Mouse (Mus musculus) forebrain, embryonic 15.5 days (tissue): ENCODE results near the gene Etfbkmt. TPM values are rescaled to one million over a fixed set of nuclear protein-coding genes. Genes with fewer than 3 reads are reported as not detected.
A peak's percentile ranks its signal among the peaks of the same experiment; 100 is the strongest.

ENCODE experiments used
- ATAC-seq: fragments of 200-750 bp; cut with Nextera tagmentation; replicated peaks from 2 replicates; pipeline ENCODE4 v1.8.0; 2017; ENCODE audit warnings: mild to moderate bottlenecking, moderate TSS enrichment, moderate library complexity
- H3K27ac ChIP-seq: fragments of 300-500 bp; sonication (generic); replicated peaks from 2 replicates; pipeline ENCODE4 v1.5.1; 2015; ENCODE audit warnings: mild to moderate bottlenecking, inconsistent platforms
- H3K27me3 ChIP-seq: fragments of 300-500 bp; sonication (generic); 2 replicates; pipeline ENCODE4 v1.6.1; 2015; ENCODE audit warnings: inconsistent platforms
- H3K36me3 ChIP-seq: fragments of 300-500 bp; sonication (generic); 2 replicates; pipeline ENCODE4 v1.6.1; 2015; ENCODE audit warnings: mild to moderate bottlenecking, inconsistent platforms
- H3K4me1 ChIP-seq: fragments of 300-500 bp; sonication (generic); 2 replicates; pipeline ENCODE4 v1.6.1; 2015; ENCODE audit warnings: inconsistent platforms
- H3K4me2 ChIP-seq: fragments of 300-500 bp; sonication (generic); replicated peaks from 2 replicates; pipeline ENCODE4 v1.6.1; 2015; ENCODE audit warnings: mild to moderate bottlenecking, inconsistent platforms
- H3K4me3 ChIP-seq: fragments of 300-500 bp; sonication (generic); 2 replicates; pipeline ENCODE4 v1.5.1; 2015; ENCODE audit warnings: mild to moderate bottlenecking, inconsistent platforms
- H3K9ac ChIP-seq: fragments of 300-500 bp; sonication (generic); replicated peaks from 2 replicates; pipeline ENCODE4 v1.6.1; 2015; ENCODE audit warnings: mild to moderate bottlenecking, inconsistent platforms
- H3K9me3 ChIP-seq: fragments of 300-500 bp; sonication (generic); 2 replicates; pipeline ENCODE4 v1.6.1; 2016; ENCODE audit warnings: inconsistent platforms
- whole genome bisulfite sequencing: fragments of 180-500 bp; shearing (Covaris S2); methylation state at CpG from one replicate; pipeline ENCODE4 v1.1.7; 2015; ENCODE audit warnings: mixed read lengths; 5-methylcytosine and 5-hydroxymethylcytosine counted together
- polyA plus RNA-seq: library from polyadenylated mRNA; unstranded; fragments of >200 nt; fragmentation: Nextera tagmentation; extraction: Ambion mirVana; gene quantifications from 2 replicates; pipeline ENCODE4 v1.2.1, GENCODE M21; 2015

Gene Etfbkmt
- polyA plus RNA-seq = 6.8 and 7.5 TPM in 2 replicates

DNA sequence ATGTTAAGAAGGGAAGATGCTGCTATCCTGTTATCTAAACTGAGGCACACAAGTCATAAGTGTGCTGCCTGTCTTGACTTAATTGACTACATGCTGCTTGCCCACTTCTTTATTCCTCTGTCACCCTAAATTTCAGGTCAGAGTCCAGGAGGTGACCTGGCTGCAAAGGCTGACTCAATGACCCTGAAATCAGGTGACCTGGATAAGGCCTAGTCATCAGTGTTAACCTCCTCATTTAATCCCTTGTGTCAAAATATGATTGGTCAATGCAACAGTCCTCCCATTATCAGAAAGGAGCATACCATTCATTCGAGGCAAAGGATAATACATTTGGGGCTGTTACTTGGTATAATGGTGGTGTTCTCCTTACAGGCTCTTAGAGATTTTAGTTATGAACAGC lies at the start of gene Etfbkmt:
Etfbkmt (plus strand) TSS at position 379 of the 400 bp plus-strand sequence.
- whole genome bisulfite sequencing = 80% methylated on average over 1 of the region's 1 CpGs
- ATAC-seq = no peak
- Histone ChIP-seq H3K9me3 (no peaks in the 10 kb centered on the region), H3K4me3 (no peak within 1 kb of the TSS), H3K27ac (no peak within 1 kb of the TSS), H3K4me2 (no peak within 1 kb of the TSS), H3K36me3 (no peaks in the 10 kb centered on the region), H3K9ac (no peak within 1 kb of the TSS), H3K4me1 (peaks cover 11% of the 10 kb centered on the region), H3K27me3 (no peaks in the 10 kb centered on the region)

DNA sequence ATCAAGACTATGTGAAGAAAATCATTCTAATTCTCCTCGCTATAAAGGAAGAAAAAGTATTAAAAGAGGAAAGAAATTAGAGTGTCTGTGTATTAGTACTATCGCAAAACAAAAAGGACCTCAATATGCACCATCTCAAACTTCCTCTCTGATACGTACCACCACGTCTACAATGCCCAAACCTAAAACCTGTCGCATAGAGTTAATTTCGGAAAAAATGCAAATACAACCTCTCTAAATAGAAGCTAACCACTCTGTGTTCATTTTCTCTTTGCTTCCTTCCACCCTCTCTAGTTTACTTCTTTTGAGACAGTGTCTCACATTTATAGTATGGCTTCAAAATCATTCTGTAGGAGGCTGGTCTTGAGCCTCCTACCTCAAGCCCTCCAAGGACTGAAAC lies 47.2 kb upstream of the Etfbkmt start:
- H3K4me2 ChIP-seq = no peak overlapping the region
- no peaks in the 10 kb centered on the region for H3K9me3 ChIP-seq
- H3K27ac ChIP-seq = no peak overlapping the region
- H3K36me3 ChIP-seq = no peaks in the 10 kb centered on the region
- 93% methylated on average over 6 of the region's 6 CpGs for WGBS
- no peak overlapping the region for H3K4me3 ChIP-seq
- H3K9ac ChIP-seq = no peak overlapping the region
- no peaks in the 10 kb centered on the region for H3K27me3 ChIP-seq
- H3K4me1 ChIP-seq = peaks cover 3% of the 10 kb centered on the region; the same call in 1 of the 2 replicates
- ATAC-seq = no peak

DNA sequence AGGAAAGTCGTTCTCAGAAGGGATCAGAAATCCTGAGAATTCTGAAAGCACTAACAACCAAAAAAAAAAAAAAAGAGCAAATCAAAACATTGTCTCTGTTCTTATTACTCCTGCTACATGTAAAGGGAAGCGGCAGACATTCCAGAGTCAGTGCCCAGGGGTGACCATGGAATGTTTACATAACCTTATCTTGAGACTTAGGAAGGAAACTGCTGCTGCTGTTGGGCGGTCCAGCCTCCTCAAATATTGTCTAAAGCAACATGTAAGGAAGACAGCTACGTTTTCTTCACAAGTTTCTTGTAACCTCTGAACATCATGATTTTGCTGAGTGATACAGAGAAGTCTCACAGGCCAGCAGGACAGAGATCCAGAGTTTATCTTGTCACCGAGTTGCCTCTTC lies 46.2 kb upstream of the Etfbkmt start:
- H3K27me3 ChIP-seq = no peaks in the 10 kb centered on the region
- ATAC-seq = no peak
- WGBS = 76% methylated on average over 5 of the region's 5 CpGs

DNA sequence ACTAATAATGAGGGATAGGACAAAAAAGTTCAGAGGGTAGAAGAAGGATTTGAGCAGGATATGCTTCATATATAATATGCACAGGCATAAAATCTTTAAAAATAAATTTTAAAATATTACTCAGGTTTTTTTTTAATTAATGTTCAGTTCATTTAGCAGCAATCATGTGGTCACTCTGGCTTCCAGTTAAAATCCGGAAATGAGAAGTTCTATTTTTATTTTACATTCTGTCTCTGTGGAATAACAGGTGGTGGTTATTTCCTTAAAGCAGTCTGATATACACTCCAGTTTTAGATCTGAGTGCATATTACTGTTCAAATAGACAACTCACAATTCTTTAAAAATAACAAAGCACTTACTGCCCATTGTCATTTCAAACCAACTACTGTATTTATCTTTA lies 45.1 kb upstream of the Etfbkmt start:
- Histone ChIP-seq H3K36me3 (no peaks in the 10 kb centered on the region), H3K9ac (no peak overlapping the region), H3K27ac (no peak overlapping the region), H3K27me3 (no peaks in the 10 kb centered on the region), H3K9me3 (no peaks in the 10 kb centered on the region), H3K4me2 (no peak overlapping the region), H3K4me1 (peaks cover 8% of the 10 kb centered on the region), H3K4me3 (no peak overlapping the region)
- no peak for ATAC-seq
- 92% methylated on average over 1 of the region's 1 CpGs for WGBS

More for the DNA sequence above, 46.2 kb upstream of the Etfbkmt start:
- Histone ChIP-seq H3K27ac (no peak overlapping the region), H3K4me3 (no peak overlapping the region), H3K4me1 (peaks cover 3% of the 10 kb centered on the region; the same call in 1 of the 2 replicates), H3K4me2 (no peak overlapping the region), H3K36me3 (no peaks in the 10 kb centered on the region), H3K9ac (no peak overlapping the region), H3K9me3 (no peaks in the 10 kb centered on the region)

DNA sequence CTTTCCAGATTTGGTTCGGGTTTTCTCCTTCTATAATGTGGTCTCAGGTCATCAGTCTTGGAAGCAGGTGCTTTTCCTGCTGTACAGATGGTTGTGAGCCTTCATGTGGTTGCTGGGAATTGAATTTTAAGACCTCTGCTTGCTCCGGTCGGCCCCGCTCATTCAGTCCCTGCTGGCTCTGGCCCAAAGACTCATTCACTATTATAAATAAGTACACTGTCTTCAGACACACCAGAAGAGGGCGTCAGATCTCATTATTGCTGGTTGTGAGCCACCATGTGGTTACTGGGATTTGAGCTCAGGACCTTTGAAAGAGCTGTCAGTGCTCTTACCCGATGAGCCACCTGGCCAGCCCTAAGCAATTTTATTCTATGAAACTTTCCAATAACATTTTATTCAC lies 44.3 kb upstream of the Etfbkmt start:
- Histone ChIP-seq H3K36me3 (no peaks in the 10 kb centered on the region), H3K9me3 (no peaks in the 10 kb centered on the region), H3K4me2 (no peak overlapping the region), H3K4me1 (peaks cover 10% of the 10 kb centered on the region), H3K9ac (no peak overlapping the region), H3K27ac (no peak overlapping the region), H3K27me3 (no peaks in the 10 kb centered on the region), H3K4me3 (no peak overlapping the region)
- WGBS = 48% methylated on average over 6 of the region's 6 CpGs
- ATAC-seq = no peak

DNA sequence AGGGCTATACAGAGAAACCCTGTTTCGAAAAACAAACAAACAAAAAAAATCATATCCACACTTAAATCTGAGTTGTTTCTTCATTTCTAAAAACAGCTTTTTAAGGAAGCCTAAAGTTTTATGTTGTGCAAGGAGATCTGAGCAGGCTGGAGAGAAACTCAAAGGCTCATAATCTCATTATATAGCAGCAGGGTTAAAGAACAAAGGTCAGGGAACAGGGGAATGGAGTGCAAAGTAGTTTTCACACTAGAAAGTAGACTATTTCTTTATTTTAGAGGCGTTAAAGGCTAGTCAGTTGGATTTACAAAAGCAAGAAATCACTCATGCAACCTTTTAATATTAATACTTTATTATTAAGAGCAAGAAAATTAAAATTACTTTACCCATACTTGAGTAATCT lies 43.4 kb upstream of the Etfbkmt start:
- no peak overlapping the region for H3K9ac ChIP-seq

DNA sequence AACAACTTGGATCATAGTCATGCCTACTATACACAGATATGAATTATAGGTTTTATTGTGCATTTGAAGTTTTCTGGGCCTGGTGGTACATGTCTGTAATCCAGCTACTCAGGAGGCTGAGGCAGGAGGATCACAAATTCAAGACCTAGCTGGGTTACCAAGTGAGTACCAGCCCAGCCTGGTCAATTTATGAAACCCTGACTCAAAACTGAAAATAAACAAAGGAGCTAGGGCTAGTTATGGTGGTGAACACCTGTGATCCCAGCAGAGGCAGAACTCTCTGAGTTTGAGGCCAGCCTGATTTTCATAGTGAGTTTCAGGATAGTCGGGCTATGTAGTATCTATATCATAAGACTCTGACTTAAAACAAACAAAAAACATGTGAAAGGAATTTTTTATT lies 42.4 kb upstream of the Etfbkmt start:
- Histone ChIP-seq H3K4me1 (peaks cover 13% of the 10 kb centered on the region), H3K27ac (no peak overlapping the region), H3K36me3 (no peaks in the 10 kb centered on the region), H3K4me3 (no peak overlapping the region), H3K9me3 (no peaks in the 10 kb centered on the region), H3K4me2 (no peak overlapping the region), H3K9ac (no peak overlapping the region), H3K27me3 (no peaks in the 10 kb centered on the region)
- WGBS = 100% methylated on average over 1 of the region's 1 CpGs
- no peak for ATAC-seq

More for the DNA sequence above, 43.4 kb upstream of the Etfbkmt start:
- Histone ChIP-seq H3K9me3 (no peaks in the 10 kb centered on the region), H3K4me2 (no peak overlapping the region), H3K4me3 (no peak overlapping the region), H3K27ac (no peak overlapping the region), H3K4me1 (peaks cover 10% of the 10 kb centered on the region), H3K27me3 (no peaks in the 10 kb centered on the region), H3K36me3 (no peaks in the 10 kb centered on the region)
- ATAC-seq = no peak
- 89% methylated on average over 2 of the region's 2 CpGs for WGBS

DNA sequence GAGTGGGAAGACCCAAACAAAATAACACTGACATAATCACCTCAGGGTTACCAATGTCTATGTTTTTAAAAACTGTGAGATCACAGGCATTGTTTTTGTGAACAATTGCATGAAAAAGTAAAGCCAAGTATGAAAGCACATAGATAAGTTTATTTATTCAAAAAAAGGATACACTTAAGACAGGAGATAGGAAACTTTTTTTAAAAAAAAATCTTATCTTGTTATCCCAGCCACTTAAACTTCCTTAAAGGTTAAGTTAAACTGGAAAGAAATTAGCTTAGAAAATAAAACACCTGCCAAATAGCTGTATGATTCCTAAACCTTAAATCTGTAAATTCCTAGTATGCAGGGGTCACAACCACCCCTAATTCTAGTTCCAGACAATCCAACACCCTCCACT lies 40.7 kb upstream of the Etfbkmt start:
- no peak for ATAC-seq
- Histone ChIP-seq H3K27me3 (no peaks in the 10 kb centered on the region), H3K9me3 (no peaks in the 10 kb centered on the region), H3K9ac (0 out of 2 replicates have a peak overlapping the region, but pooled peaks have one; percentile 10), H3K4me1 (peaks cover 13% of the 10 kb centered on the region), H3K4me3 (no peak overlapping the region), H3K36me3 (no peaks in the 10 kb centered on the region), H3K4me2 (no peak overlapping the region), H3K27ac (no peak overlapping the region)

DNA sequence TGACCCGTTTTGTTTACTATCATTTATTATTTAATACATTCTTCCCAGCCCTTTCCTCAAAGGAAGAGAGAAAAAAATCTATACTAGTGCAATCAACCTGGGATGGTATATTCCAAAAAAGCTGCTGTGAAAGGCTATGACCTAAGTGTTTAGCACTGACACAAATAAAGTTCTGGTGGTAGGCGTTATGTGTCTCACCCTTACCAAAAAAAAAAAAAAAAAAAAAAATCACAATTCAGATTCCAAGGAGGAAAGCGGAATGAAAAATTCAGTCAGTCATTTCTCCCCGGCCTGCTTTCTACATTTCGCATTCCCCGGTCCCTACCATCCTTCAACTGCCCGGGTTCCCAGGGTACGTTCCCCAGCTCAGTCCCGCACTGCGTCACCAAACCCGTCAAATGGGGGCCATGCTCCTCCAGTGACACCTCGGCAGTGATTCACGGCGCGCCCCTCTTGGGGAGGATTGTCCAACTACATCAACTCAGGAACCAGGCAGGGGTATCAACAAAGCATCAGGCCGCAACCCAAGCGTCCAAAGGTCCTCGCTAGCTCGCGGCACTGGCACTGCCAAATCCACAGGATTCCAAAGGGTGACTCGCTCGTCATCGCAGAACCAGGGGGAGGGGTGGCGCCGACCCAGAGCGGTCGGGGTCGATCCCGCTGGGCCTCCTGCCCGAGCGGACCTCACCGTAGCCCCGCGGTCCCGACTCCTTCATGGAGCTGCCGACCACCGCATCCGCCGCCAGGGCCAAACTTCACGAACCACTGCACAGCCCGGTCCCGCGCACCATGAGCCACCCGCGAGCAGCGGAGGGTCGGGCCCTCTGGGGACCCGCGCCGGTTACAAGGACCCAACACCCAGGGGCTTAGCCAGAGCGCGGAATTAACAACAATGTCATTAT lies 39.2 kb upstream of the Etfbkmt start:
- ATAC-seq = peak; percentile 59
- WGBS = 1% methylated on average over 48 of the region's 52 CpGs
- no peaks in the 10 kb centered on the region for H3K9me3 ChIP-seq

DNA sequence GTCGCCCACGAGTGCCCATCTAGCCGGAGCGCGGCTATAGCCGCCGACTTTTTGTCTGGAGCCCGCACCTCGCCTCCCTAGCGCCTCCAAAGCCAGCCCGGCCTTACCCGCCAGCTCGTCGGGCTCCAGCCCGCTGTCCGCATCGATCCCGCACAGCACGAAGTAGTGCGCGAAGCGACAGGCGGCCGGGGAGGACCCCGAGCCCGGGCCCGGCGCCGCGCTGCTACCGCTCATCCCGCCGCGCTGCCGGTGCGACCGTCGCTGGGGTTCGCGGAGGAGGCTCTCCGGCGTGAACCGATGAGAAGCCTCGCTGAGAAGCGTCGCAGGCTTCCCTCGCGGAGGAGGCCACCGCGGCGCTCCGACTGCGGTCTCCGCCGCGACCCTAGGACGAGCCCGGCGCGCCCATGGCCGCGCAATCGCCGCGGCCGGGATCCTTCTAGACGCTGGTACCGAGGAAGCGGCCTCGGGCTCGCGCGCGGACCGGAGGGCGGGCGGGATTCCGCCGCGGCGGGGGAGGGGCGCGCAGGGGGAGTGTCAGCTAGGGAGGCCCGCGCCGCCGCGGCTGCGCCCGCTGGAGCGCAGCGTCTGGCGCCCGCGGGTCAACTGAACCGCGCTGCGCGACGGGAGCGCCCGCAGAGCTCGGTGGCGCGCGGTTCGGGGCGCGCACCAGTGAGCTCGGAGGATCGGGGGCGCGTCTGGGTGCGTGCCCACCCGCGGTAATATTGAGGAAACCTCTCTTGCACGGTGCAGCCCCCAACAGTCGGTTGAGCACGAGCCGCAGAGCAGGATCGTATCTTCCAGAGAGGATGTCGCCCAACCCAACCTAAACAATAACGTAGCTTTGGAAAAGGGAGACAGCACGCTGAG lies 38.3 kb upstream of the Etfbkmt start, which contains the start of gene Dennd5b:
Dennd5b (minus strand) TSS at position 605 of the 867 bp plus-strand sequence.
- Histone ChIP-seq H3K9ac (peak within 1 kb of the TSS; percentile 88), H3K27me3 (no peaks in the 10 kb centered on the region), H3K4me1 (peaks cover 10% of the 10 kb centered on the region), H3K4me3 (peak within 1 kb of the TSS; percentile 77), H3K9me3 (no peaks in the 10 kb centered on the region), H3K4me2 (peak within 1 kb of the TSS; percentile 75), H3K27ac (peak within 1 kb of the TSS; percentile 99), H3K36me3 (no peaks in the 10 kb centered on the region)
- under 1% methylated on average over 123 of the region's 124 CpGs for WGBS
- peak; percentile 96 for ATAC-seq

More for the DNA sequence above, 39.2 kb upstream of the Etfbkmt start:
- Histone ChIP-seq H3K27me3 (no peaks in the 10 kb centered on the region), H3K4me2 (peak overlapping the region; percentile 75), H3K27ac (peak overlapping the region; percentile 99), H3K4me1 (peaks cover 10% of the 10 kb centered on the region), H3K36me3 (no peaks in the 10 kb centered on the region), H3K9ac (peak overlapping the region; percentile 88), H3K4me3 (peak overlapping the region; percentile 77)

DNA sequence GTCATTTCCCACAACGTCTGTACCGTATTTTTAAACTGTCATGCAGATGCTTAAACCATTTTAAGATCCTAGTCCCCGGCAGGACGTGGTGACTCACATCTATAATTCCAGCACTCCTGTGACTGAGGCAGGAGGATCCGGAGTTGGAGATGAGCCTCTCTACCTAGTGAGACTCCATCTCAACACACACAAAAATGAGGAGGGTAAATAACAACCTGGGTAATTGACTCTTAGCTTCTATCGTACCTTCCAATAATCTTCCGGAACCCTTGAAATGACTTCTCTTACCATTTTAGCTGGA lies 37.8 kb upstream of the Etfbkmt start:
- H3K4me1 ChIP-seq = peaks cover 10% of the 10 kb centered on the region
- H3K4me3 ChIP-seq = peak overlapping the region; percentile 77
- WGBS = 12% methylated on average over 7 of the region's 7 CpGs
- peak overlapping the region; percentile 88 for H3K9ac ChIP-seq
- H3K4me2 ChIP-seq = peak overlapping the region; percentile 75
- no peaks in the 10 kb centered on the region for H3K27me3 ChIP-seq
- no peaks in the 10 kb centered on the region for H3K36me3 ChIP-seq
- ATAC-seq = no peak
- no peaks in the 10 kb centered on the region for H3K9me3 ChIP-seq
- H3K27ac ChIP-seq = peak overlapping the region; percentile 99

DNA sequence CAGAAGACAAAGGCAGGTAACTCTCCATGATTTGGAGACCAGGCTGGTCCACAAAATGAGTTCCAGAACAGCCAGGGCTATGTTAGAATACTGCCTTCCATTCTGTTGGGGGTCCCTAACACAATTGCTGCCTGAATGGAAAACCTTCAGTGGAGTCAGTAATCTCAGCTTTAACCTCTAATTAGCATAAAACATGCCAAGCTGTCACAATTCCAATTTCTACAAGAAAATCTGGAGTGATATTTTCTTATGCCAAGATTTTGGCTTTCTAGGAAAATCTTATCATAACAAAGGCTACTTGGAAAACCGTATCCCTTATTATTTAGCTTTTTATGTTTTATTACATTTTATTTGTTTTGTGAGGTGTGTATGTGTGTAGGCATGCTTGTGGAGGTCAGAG lies 36.2 kb upstream of the Etfbkmt start:
- H3K27ac ChIP-seq = no peak overlapping the region
- H3K9ac ChIP-seq = no peak overlapping the region
- no peaks in the 10 kb centered on the region for H3K9me3 ChIP-seq
- H3K36me3 ChIP-seq = no peaks in the 10 kb centered on the region
- ATAC-seq = no peak
- no peak overlapping the region for H3K4me2 ChIP-seq
- H3K4me3 ChIP-seq = no peak overlapping the region
- WGBS = 65% methylated on average over 1 of the region's 1 CpGs
- H3K27me3 ChIP-seq = no peaks in the 10 kb centered on the region
- H3K4me1 ChIP-seq = peaks cover 10% of the 10 kb centered on the region
